Mouse (Mus musculus) cerebellum, adult 9-10 months (tissue): ENCODE data around the gene Adamts15.

ENCODE experiments used
- DNase-seq: peaks from one replicate; pipeline ENCODE4 v3.0.0; 2022

Adamts15 gene

DNA sequence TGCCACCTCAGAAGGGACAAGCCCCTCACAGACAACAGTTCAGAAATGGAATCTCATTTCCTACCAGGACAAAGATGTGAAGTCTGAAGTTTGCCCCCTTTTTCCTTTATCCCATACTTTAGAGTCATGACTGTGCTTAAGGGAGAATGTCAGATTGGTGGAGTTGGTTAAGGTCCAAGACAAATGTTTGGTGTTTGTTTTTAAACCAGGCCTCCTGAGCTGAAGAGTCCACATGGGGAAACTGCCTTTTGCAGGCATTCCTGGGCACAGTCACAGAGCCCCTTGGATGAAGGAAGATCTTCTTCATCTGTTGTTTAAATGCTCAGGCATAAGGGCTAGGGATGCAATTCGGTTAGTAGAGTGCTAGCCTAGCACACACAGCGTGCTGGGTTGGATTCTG lies 66.4 kb downstream of the Adamts15 start:
- no peak for DNase-seq

DNA sequence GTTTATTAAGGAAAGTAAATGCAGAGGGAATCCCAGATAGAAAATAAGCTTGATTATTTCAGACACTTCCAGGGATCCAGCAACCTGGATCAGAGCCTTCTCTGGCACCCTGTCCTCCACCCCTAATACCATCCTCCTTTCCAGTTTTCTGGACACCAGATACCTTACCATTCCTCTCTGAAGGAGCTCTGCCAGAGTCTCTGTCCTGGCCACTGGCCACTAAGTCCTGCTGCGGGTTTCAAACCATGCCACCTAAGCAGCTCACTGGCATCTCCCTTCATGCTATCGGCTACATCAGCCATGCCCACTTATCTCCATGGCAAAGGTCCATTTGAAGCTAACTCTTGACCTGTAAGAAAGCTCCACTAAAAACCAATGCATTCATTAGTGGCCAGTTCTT lies 70.4 kb downstream of the Adamts15 start:
- DNase-seq = no peak

DNA sequence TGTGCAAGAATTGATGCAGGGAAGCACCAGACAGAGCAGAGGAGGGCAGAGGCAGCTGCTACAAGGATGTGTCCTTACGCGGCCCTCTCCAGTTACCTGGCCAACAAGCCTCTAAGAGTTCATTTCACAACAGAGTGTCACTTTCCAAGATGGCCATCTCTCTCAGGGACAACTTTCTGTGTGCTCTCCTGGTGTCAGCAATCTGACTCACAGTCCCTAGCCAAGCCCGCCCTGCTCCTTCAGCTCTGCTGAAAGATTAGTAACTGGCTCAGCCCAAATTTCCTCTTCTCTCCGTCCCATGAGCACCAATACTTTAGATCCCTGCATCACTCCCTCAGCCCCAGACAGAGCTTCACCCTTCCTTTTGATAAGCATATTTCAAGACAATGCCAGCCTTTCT lies 72.3 kb downstream of the Adamts15 start:
- DNase-seq = no peak

DNA sequence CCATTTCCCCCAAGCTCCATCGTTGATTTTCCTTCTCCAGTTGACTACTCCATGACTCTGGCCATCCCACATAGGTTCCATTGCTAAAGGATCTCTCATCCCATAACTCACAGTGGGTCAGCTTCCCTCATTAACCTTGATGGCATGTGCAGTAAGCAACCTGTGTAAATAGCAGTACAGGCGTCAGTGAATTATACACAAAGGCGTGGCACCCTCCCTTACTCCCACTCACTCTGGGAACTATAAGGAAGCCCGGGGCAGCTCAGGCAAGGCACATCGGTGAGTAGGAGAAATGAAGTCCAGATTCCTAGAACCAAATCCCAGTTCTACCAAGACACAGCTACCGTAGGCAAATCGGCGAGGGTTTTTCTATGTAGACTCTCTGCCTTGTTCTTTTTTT lies 72.8 kb downstream of the Adamts15 start:
- no peak for DNase-seq
